Mouse (Mus musculus): ENCODE results near the gene Zcchc4. TPM values are rescaled to one million over a fixed set of nuclear protein-coding genes. Genes with fewer than 3 reads are reported as not detected.

Gene Zcchc4
- total and polyA plus RNA-seq, 3 experiments = 0.67 to 1.0 TPM; not detected in 1

DNA sequence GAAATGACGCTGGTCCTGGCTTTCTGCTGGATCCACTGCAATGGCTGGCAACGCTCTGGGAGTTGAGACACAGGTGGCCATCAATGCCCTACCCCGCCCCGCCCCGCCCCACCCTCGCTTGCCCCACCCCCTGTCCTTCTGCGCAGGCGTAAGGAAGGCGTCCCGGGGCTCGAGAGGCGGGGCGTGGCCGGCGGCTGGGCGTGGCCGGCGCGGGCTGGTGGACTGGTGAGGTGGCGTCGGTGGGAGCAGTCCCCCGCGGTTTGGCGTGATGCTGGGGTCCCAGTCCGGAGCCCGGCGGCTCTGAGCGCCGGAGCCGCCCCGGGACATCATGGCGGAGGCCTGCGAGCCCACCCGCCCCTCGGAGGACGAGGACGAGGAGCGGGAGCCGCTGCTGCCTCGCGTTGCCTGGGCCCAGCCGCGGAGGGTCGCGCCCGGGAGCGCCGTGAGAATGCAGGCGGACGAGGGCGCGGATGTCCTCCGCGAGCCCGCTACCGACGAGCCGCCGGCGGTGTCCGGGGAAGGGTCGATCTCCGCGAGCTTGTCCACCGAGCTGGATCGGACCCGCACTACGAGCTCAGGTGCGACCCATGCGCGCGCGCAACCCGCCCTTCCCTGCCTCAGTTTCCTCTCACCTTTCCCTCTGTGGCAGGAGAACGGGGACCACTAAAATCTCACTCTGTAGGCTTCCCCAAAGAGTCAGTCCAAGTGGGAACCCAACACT lies 33.7 kb upstream of the Zcchc4 start, which contains the start of gene Pi4k2b (continued):
- TF ChIP-seq MAX (IDR thresholded peaks at IDR 0.05; ENCODE audit: low read length) (no peak), ZNF384 (IDR thresholded peaks at IDR 0.05; ENCODE audit: low read depth, low read length) (no peak), POLR2AphosphoS5 (IDR thresholded peaks at IDR 0.05; ENCODE audit: borderline replicate concordance, low read depth, low read length) (no peak)

DNA sequence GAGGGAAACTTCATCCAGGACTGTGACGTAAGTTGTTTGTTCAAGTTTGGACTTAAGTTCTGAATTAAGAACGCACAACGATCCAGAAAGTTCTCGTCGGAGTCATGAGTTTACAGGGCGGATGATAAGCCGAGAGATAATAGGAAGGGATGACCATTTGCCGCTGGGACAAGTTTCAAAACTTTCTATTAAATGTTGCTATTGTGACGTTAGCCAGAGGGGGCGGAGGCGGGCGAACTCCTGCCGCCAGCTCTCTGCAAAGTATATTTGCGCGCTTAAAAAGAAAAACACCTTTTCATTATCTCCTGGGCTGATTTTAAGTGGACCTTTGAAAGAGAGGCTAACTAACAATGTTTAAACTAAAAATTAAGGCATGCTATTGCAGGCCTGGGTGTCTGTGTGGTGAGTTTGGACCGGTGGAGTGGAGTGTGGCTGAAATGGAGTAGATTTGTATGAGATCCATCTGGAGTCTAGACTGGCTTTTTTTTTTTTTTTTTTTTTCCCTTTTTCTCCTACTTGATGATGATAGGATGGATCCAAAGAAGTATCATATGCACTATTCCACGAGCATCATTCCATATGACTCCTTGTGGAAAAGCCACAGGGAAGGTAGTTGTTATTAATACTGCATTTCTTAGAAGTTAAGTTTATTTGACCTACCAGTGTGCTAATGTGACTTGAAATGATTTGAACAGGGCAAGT lies 32.9 kb upstream of the Zcchc4 start:
- H3K79me2 ChIP-seq (ENCODE audit: control insufficient read depth, insufficient read depth, low read length, poor library complexity) = peaks cover 7% of the 10 kb centered on the region
- no peaks in the 10 kb centered on the region for H3K9me3 ChIP-seq (replicated peaks; ENCODE audit: insufficient read depth, low read length)
- no peaks in the 10 kb centered on the region for H3K27me3 ChIP-seq (ENCODE audit: control insufficient read depth in 1 of 2, insufficient read depth in 2 of 2, low read length in 2 of 2)
- peak in 2 of 3 experiments; percentile 9 to 27; a peak in 3 of 6 replicates for TF ChIP-seq CTCF (IDR thresholded peaks at IDR 0.05 in 2 of 3, conservative IDR thresholded peaks at IDR 0.05 in 1 of 3; ENCODE audit: control insufficient read depth in 1 of 3, insufficient read depth in 1 of 3, low read depth in 2 of 3, low read length in 3 of 3, poor library complexity in 1 of 3, severe bottlenecking in 1 of 3)
- no peak for TF ChIP-seq BHLHE40 (IDR thresholded peaks at IDR 0.05; ENCODE audit: borderline replicate concordance, low read depth, low read length)
- no peak for TF ChIP-seq RAD21 (IDR thresholded peaks at IDR 0.05; ENCODE audit: low read depth, low read length)
- no peak for TF ChIP-seq ELF1 (IDR thresholded peaks at IDR 0.05; ENCODE audit: low read depth, low read length)
- TF ChIP-seq JUND (IDR thresholded peaks at IDR 0.05; ENCODE audit: low read depth, low read length) = no peak
- no peak for TF ChIP-seq GABPA (IDR thresholded peaks at IDR 0.05; ENCODE audit: low read depth, low read length)
- TF ChIP-seq ZNF384 (IDR thresholded peaks at IDR 0.05; ENCODE audit: low read depth, low read length) = peak; percentile 50
- peak; percentile 48; the same call in 1 of the 2 replicates for TF ChIP-seq GATA1 (IDR thresholded peaks at IDR 0.05; ENCODE audit: low read depth, low read length)
- TF ChIP-seq POLR2AphosphoS5 (IDR thresholded peaks at IDR 0.05; ENCODE audit: borderline replicate concordance, low read depth, low read length) = no peak
- no peak for TF ChIP-seq ZKSCAN1 (IDR thresholded peaks at IDR 0.05; ENCODE audit: low read depth, low read length)
- TF ChIP-seq CHD1 (IDR thresholded peaks at IDR 0.05; ENCODE audit: low read depth, low read length) = no peak
- no peak for TF ChIP-seq USF2 (IDR thresholded peaks at IDR 0.05; ENCODE audit: borderline replicate concordance in 1 of 2, insufficient read depth in 1 of 2, low read depth in 1 of 2, low read length in 2 of 2)
- TF ChIP-seq MAFK (IDR thresholded peaks at IDR 0.05; ENCODE audit: borderline replicate concordance, low read depth, low read length) = no peak
- TF ChIP-seq POLR2AphosphoS2 (IDR thresholded peaks at IDR 0.05; ENCODE audit: low read length) = no peak
- TF ChIP-seq SIN3A (IDR thresholded peaks at IDR 0.05; ENCODE audit: low read length) = peak; percentile 62
- TF ChIP-seq MEF2A (IDR thresholded peaks at IDR 0.05; ENCODE audit: extremely low read depth, insufficient replicate concordance, low read depth, low read length, poor library complexity, severe bottlenecking) = no peak
- no peak for TF ChIP-seq HCFC1 (IDR thresholded peaks at IDR 0.05; ENCODE audit: low read depth, low read length)
- 0 out of 2 replicates have a peak, but pooled peaks have one; percentile 25 for TF ChIP-seq MAX (IDR thresholded peaks at IDR 0.05; ENCODE audit: low read length)
- no peak for TF ChIP-seq MXI1 (IDR thresholded peaks at IDR 0.05; ENCODE audit: low read depth, low read length)
- TF ChIP-seq MAZ (IDR thresholded peaks at IDR 0.05; ENCODE audit: low read depth, low read length) = no peak
- TF ChIP-seq TAL1 (IDR thresholded peaks at IDR 0.05; ENCODE audit: low read length) = no peak
- no peak; a peak in 1 of 4 replicates for TF ChIP-seq EP300 (IDR thresholded peaks at IDR 0.05; ENCODE audit: low read depth in 1 of 2, low read length in 2 of 2)
- TF ChIP-seq CHD2 (IDR thresholded peaks at IDR 0.05; ENCODE audit: low read length) = no peak
- TF ChIP-seq RCOR1 (IDR thresholded peaks at IDR 0.05; ENCODE audit: low read depth, low read length) = no peak
- H3K27ac ChIP-seq (ENCODE audit: control insufficient read depth, low read depth, low read length) = peak overlapping the region; percentile 61
- peak; percentile 78 for DNase-seq (ENCODE audit: low read depth, low spot score)
- H3K36me3 ChIP-seq (ENCODE audit: control insufficient read depth in 1 of 2, insufficient read depth in 2 of 2, low read length in 2 of 2) = peaks cover 0 to 17% of the 10 kb centered on the region in 2 experiments; a peak in 2 of 4 replicates
- H3K4me1 ChIP-seq (ENCODE audit: control insufficient read depth in 1 of 2, insufficient read depth in 2 of 2, low read length in 2 of 2) = peaks cover 5 to 8% of the 10 kb centered on the region in 2 experiments
- peak overlapping the region; percentile 59 to 80 for H3K4me3 ChIP-seq (ENCODE audit: control insufficient read depth in 1 of 2, insufficient read depth in 1 of 2, low read depth in 2 of 2, low read length in 2 of 2)
- H3K9ac ChIP-seq (ENCODE audit: control insufficient read depth, low read depth, low read length, poor library complexity, severe bottlenecking) = peak overlapping the region; percentile 67

All from MEL (cell line).